Mouse (Mus musculus): ENCODE measurements around the gene Lcor.

Lcor gene

DNA sequence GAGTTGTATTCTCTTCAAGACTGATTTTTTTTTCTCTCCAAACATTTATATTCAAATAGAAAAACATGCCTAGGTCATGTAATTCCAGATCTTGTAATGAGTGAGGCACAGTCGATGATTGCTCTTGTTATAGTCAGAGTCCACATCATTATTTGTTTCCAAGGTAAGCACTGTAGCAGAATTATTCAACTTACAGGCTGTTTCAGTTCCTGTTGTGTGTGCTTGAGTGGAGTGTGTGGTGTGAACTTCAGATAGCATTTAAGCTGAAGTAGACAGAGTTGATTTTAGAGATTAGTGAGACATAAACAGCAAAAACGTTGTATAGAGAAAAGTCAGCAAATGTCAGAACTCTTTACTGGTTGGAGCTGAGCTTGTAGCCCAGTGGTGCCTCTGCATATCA is 86.4 kb downstream of the Lcor start:
- DNase-seq (ENCODE audit: low read depth, low spot score), result no peak

- DNase-seq (ENCODE audit: low read depth, low spot score), result peak; percentile 42
Measured at GRCm38 (mm10) chr19:41573700-41574099, 91.3 kb downstream of the Lcor start.

DNA sequence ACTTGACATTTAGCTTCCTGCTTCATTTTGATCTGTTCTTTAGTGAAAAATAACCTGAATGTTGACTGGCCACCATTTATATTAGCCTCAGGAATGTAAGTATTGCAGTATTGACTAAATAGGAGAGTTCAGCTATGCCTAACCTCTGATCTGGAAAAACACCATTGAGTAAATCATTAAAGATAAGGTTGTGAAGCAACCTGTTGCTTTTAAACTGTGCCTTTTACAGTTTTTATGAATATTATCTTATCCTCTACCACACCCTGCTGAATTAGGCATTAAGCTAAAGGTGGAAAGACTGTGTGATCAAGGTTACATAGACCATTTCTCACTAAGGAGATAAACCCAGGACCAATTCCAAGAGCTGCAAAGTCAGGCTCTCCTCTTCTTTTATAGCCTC is 95.1 kb downstream of the Lcor start:
- no peak for DNase-seq (ENCODE audit: low read depth, low spot score)

- DNase-seq (ENCODE audit: low read depth, low spot score), result no peak
Measured at GRCm38 (mm10) chr19:41579311-41579920, 97.0 kb downstream of the Lcor start.

GRCm38 (mm10) chr19:41581706-41582420 is 99.4 kb downstream of the Lcor start, which contains the start of gene Gm340:
Gene Gm340, plus strand, starts transcription at chr19:41582370.
- DNase-seq (ENCODE audit: low read depth, low spot score), result no peak

DNA sequence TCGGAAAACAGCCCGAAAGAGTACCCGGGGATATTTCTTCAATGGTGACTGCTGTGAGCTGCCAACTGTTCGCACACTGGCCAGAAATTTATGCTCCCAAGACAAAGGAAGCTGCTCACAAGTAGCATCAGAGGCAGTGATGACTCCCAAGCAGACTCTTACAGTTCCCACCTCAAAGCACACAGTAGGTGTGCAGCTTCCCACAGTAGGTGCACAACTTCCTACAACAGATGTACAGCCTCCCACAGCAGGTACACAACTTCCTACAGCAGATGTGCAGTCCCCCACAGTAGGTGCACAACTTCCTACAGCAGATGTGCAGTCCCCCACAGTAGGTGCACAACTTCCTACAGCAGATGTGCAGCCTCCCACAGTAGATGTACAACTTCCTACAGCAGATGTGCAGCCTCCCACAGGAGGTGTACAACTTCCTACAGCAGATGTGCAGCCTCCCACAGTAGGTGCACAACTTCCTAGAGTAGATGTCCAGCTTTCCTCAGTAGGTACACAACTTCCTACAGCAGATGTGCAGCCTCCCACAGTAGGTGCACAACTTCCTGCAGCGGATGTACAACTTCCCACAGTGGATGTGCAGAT is 100.6 kb downstream of the Lcor start:
- DNase-seq (ENCODE audit: low read depth, low spot score), result no peak

- no peak for DNase-seq (ENCODE audit: low read depth, low spot score)
Measured at GRCm38 (mm10) chr19:41586752-41587151, 104.3 kb downstream of the Lcor start.

- no peak for DNase-seq (ENCODE audit: low read depth, low spot score)
Measured at GRCm38 (mm10) chr19:41587431-41588222, 105.2 kb downstream of the Lcor start.

DNA sequence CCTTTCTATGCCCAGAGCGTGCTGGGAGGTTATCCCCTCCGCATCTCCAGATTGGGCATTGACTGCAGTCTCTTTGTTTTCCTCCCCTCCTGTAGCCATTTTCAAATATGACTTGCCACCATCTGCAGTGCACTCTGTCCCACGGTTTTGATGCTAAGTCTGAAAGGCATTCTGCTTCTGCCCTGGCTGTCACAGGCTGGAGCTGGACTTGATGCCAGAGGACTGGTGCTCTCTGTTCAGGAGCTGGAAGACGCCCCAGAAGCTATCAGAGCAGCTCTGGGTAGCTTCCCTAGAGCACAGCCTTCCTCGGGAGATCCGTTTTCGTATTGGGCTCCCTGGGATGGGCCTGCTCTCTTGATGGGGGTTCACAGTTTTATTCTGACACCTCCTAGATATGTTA is 106.6 kb downstream of the Lcor start:
- DNase-seq (ENCODE audit: low read depth, low spot score), result no peak

- no peak for DNase-seq (ENCODE audit: low read depth, low spot score)
Measured at GRCm38 (mm10) chr19:41589681-41590080, 107.2 kb downstream of the Lcor start.

GRCm38 (mm10) chr19:41591808-41592207 is 109.4 kb downstream of the Lcor start:
- peak; percentile 36 for DNase-seq (ENCODE audit: low read depth, low spot score)

- DNase-seq (ENCODE audit: low read depth, low spot score), result no peak
Measured at GRCm38 (mm10) chr19:41597170-41597894, 114.9 kb downstream of the Lcor start.

DNA sequence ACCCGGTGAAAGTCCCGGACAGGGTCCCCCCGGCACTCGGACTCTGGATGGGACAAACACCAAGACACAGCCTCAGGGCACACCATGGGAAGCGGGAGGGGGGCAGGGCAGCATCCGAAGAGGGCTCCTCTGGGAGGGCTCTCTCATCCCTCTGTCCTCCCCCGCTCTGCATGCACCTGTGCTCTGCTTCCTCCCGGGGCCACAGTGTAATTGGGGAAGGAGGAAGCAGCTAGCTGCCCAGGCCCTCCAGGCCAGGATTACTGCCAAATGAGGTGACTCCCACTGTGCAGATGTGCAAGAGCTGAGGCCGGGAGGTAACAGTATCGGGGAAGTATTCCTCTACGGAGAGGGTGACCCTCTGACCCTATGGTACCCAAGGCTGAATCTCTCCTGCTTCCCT is 118.2 kb downstream of the Lcor start:
- DNase-seq (ENCODE audit: low read depth, low spot score), result no peak

GRCm38 (mm10) chr19:41606208-41606987 is 124.0 kb downstream of the Lcor start:
- peak; percentile 27 for DNase-seq (ENCODE audit: low read depth, low spot score)

GRCm38 (mm10) chr19:41611683-41612082 is 129.2 kb downstream of the Lcor start:
- DNase-seq (ENCODE audit: low read depth, low spot score), result no peak
